24 mouse cellular contexts compared by ENCODE assay signal in the genomic region with DNA sequence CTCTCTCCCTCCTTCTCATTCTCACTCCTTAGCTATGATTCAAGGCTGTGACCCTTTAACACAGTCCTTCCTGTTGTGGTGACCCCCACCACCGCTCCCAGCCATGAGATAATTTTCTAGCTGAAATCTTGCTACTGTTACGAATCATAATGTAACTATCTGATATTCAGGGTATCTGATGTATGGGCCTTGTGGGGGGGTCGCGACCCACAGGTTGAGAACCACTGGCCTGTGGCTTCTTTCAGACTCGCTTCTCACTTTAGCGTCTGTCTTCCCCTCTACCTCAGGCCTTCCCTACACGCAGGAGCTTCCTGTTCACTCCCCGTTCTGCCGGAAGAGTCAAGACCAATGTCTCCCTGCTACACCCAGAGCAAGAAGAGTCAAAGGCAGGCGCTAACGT.
"Had no signal": no experiment of that assay in that cellular context is flagged by ENCODE, and none has a peak within 500 bp of the region (broad histone marks: within the 10 kb centered on the region; RNA-seq: fewer than 3 reads in every experiment).

No protein-coding gene starts in this region.

- H3K27ac ChIP-seq: embryonic facial prominence, embryonic 10.5 days; embryonic facial prominence, embryonic 12.5 days; embryonic facial prominence, embryonic 13.5 days; embryonic facial prominence, embryonic 15.5 days; forebrain, embryonic 10.5 days; forebrain, embryonic 12.5 days; forebrain, embryonic 13.5 days; forebrain, embryonic 15.5 days; gastrocnemius, adult 2 months; heart, adult 2 months; heart, embryonic 10.5 days had no signal

- H3K9me3 ChIP-seq: embryonic facial prominence, embryonic 10.5 days; embryonic facial prominence, embryonic 12.5 days; embryonic facial prominence, embryonic 13.5 days; embryonic facial prominence, embryonic 15.5 days; forebrain, embryonic 10.5 days; forebrain, embryonic 12.5 days; forebrain, embryonic 13.5 days; forebrain, embryonic 15.5 days; heart, embryonic 10.5 days had no signal

- H3K4me3 ChIP-seq: embryonic facial prominence, embryonic 10.5 days; embryonic facial prominence, embryonic 12.5 days; embryonic facial prominence, embryonic 13.5 days; embryonic facial prominence, embryonic 15.5 days; erythroblast, embryonic 14.5 days; forebrain, embryonic 12.5 days; forebrain, embryonic 13.5 days; forebrain, embryonic 15.5 days; gastrocnemius, adult 2 months; heart, adult 2 months; heart, embryonic 10.5 days had no signal

- DNase-seq: cerebellum, adult 9-10 months; cerebellum, postnatal 10 days; cerebellum, postnatal 14 days; cerebellum, postnatal 25 days; cerebellum, postnatal 36 days; embryo, embryonic 11 days; forebrain, postnatal 0 days; gastrocnemius, adult 2 months; gastrocnemius, postnatal 10 days; gastrocnemius, postnatal 14 days; gastrocnemius, postnatal 25 days; gastrocnemius, postnatal 36 days; heart, adult 18-20 months; heart, adult 2 months had no signal

- H3K9ac ChIP-seq: embryonic facial prominence, embryonic 12.5 days; embryonic facial prominence, embryonic 13.5 days; embryonic facial prominence, embryonic 15.5 days; forebrain, embryonic 12.5 days; forebrain, embryonic 13.5 days; forebrain, embryonic 15.5 days; forebrain, postnatal 0 days had no signal
